Mouse (Mus musculus): ENCODE measurements at regions not wholly inside any gene's neighbourhood (a gene's known extent, or its start where the extent isn't known, plus 50 kb on each side); places are given as distances from the start of the nearest gene placed in this dataset.

DNA sequence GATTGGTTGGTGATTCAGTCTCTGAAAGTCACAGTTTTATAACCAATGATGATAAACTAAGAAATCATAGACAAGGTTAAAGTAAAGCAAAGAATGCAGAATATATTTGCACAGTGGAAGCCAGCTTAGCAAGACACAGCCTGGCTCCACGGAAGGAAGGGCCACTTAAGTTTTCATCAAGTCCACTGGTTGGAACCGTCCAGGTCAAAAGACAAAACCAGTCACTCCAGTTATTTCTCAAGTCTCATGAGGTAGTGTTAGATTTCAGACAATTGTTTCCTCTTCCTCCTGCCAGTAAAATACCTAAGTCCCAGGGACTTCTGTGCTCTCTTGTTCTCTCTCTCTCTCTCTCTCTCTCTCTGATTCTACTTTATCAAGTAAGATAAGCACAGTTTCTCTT, 363.0 kb downstream of the Mllt3 start:
- no peaks in the 10 kb centered on the region for H3K9me3 ChIP-seq (ENCODE audit: control insufficient read depth, low read length)
- peaks cover 12% of the 10 kb centered on the region for H3K4me1 ChIP-seq (replicated peaks; ENCODE audit: control insufficient read depth, insufficient read depth, low read length)
- H3K36me3 ChIP-seq (ENCODE audit: control insufficient read depth, insufficient read depth): no peaks in the 10 kb centered on the region
- no peak overlapping the region for H3K4me3 ChIP-seq (replicated peaks; ENCODE audit: low read length)
- WGBS: 79% methylated on average over 2 of the region's 2 CpGs
- no peak overlapping the region for H3K9ac ChIP-seq (replicated peaks; ENCODE audit: low read depth, low read length)
- no peak for ATAC-seq
- no peak overlapping the region for H3K27ac ChIP-seq (ENCODE audit: low read length)
- H3K27me3 ChIP-seq (replicated peaks; ENCODE audit: control insufficient read depth, insufficient read depth, low read length): no peaks in the 10 kb centered on the region
- no peak overlapping the region for H3K4me2 ChIP-seq (ENCODE audit: low read length)

DNA sequence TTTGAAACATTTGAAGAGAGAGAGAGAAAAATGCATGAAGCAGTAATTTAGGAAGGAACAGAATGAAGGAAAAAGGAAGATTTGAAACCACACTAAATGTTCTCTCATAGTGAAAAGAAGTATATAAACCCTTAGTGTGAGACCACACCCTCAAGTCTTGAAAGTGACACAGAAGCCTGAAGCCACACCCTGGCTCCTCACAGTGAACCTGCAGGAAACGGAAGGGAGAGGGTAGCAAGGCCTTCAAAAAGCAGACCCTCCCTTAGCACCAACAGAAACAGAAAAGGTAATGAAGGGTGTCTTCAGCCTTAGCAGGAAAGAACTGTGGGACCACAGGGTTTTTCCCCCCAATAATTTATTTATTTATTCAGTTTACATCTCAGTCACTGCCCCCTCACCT, 363.7 kb downstream of the Mllt3 start:
- ATAC-seq: no peak
- H3K4me1 ChIP-seq (replicated peaks; ENCODE audit: control insufficient read depth, insufficient read depth, low read length): peaks cover 12% of the 10 kb centered on the region
- H3K4me2 ChIP-seq (ENCODE audit: low read length): no peak overlapping the region
- 72% methylated on average over 1 of the region's 1 CpGs for WGBS
- H3K27me3 ChIP-seq (replicated peaks; ENCODE audit: control insufficient read depth, insufficient read depth, low read length): no peaks in the 10 kb centered on the region
- H3K9me3 ChIP-seq (ENCODE audit: control insufficient read depth, low read length): no peaks in the 10 kb centered on the region
- no peaks in the 10 kb centered on the region for H3K36me3 ChIP-seq (ENCODE audit: control insufficient read depth, insufficient read depth)
- H3K27ac ChIP-seq (ENCODE audit: low read length): no peak overlapping the region
- no peak overlapping the region for H3K4me3 ChIP-seq (replicated peaks; ENCODE audit: low read length)
- no peak overlapping the region for H3K9ac ChIP-seq (replicated peaks; ENCODE audit: low read depth, low read length)

DNA sequence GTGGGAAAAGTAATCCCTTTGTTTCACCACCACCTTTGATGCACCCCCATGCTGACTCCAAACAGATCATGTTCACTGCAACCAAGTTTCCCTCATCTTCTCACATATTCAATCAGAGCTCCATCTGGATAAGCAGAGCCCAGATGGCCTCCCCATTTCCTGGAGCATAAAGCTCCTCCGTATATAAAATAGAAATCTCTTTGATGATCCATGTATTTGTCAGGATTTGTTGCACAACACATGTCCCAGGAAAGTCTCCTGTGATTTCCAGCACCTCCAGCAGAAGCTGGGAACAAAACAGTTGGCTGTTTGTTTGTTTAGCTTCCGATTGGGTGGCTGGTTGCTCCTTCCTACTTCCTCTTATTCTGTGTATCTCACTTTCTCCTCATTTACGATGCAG, 364.9 kb downstream of the Mllt3 start:
- Histone ChIP-seq H3K9ac (replicated peaks; ENCODE audit: low read depth, low read length) (no peak overlapping the region), H3K36me3 (ENCODE audit: control insufficient read depth, insufficient read depth) (no peaks in the 10 kb centered on the region), H3K9me3 (ENCODE audit: control insufficient read depth, low read length) (no peaks in the 10 kb centered on the region), H3K4me1 (replicated peaks; ENCODE audit: control insufficient read depth, insufficient read depth, low read length) (peaks cover 12% of the 10 kb centered on the region), H3K4me3 (replicated peaks; ENCODE audit: low read length) (no peak overlapping the region), H3K4me2 (ENCODE audit: low read length) (no peak overlapping the region), H3K27me3 (replicated peaks; ENCODE audit: control insufficient read depth, insufficient read depth, low read length) (no peaks in the 10 kb centered on the region), H3K27ac (ENCODE audit: low read length) (peak overlapping the region; percentile 41; the same call in 1 of the 2 replicates)
- 45% methylated on average over 3 of the region's 3 CpGs for WGBS
- ATAC-seq: peak; percentile 70

DNA sequence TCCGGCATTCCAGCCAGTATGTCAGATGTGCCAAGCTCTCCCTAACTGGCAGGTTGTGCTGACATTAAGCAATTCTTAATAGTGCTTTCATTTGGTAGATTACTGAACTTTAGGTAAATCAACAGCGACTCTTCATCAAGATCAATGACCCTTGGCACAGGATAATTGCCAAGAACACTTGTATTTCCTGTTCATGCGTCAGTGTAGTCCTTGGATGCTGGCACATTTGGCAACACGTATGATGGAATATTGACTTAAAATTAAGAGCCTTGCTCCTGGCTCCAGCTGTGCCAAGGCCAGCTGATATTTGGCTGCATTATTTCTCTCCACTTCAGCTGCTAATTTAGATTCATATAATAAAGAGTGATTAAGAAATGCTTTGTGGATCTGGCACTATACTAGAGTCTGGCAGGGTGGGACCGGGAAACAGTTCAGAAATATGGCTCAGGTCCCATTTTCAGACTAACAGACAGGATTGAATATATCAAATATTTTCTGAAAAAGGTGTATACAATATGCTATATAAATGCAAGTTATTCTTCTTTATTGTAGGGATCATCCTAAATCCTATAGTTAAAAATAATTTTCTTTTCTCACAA, 365.5 kb downstream of the Mllt3 start:
- Histone ChIP-seq H3K9me3 (ENCODE audit: control insufficient read depth, low read length) (no peaks in the 10 kb centered on the region), H3K36me3 (ENCODE audit: control insufficient read depth, insufficient read depth) (no peaks in the 10 kb centered on the region), H3K9ac (replicated peaks; ENCODE audit: low read depth, low read length) (no peak overlapping the region), H3K4me1 (replicated peaks; ENCODE audit: control insufficient read depth, insufficient read depth, low read length) (peaks cover 12% of the 10 kb centered on the region), H3K27ac (ENCODE audit: low read length) (peak overlapping the region; percentile 41; the same call in 1 of the 2 replicates), H3K27me3 (replicated peaks; ENCODE audit: control insufficient read depth, insufficient read depth, low read length) (no peaks in the 10 kb centered on the region), H3K4me3 (replicated peaks; ENCODE audit: low read length) (no peak overlapping the region), H3K4me2 (ENCODE audit: low read length) (no peak overlapping the region)
- ATAC-seq: peak; percentile 74
- 47% methylated on average over 5 of the region's 5 CpGs for WGBS

DNA sequence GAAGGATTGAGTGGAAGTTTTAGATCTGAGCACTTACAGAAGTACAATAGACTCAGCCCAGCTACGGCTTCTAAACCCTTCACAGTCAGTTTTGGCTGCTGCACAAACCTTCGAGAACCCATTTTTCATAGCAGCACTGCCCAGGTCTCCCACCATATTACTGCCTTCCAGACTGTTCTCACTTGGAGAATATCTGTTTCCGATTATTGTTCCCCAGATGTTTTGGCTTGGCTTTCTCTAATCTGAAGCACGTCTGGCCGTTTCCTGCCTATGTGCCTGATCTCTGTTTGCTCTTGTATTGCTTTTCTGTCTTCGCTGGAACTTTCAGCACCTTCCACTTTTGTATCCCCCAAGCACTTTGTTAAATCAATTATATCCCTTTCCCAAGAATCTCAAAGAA, 368.0 kb downstream of the Mllt3 start:
- Histone ChIP-seq H3K9me3 (ENCODE audit: control insufficient read depth, low read length) (no peaks in the 10 kb centered on the region), H3K36me3 (ENCODE audit: control insufficient read depth, insufficient read depth) (no peaks in the 10 kb centered on the region), H3K4me1 (replicated peaks; ENCODE audit: control insufficient read depth, insufficient read depth, low read length) (peaks cover 12% of the 10 kb centered on the region), H3K4me2 (ENCODE audit: low read length) (no peak overlapping the region), H3K9ac (replicated peaks; ENCODE audit: low read depth, low read length) (no peak overlapping the region), H3K27ac (ENCODE audit: low read length) (no peak overlapping the region), H3K4me3 (replicated peaks; ENCODE audit: low read length) (no peak overlapping the region), H3K27me3 (replicated peaks; ENCODE audit: control insufficient read depth, insufficient read depth, low read length) (no peaks in the 10 kb centered on the region)
- ATAC-seq: no peak
- 82% methylated on average over 6 of the region's 6 CpGs for WGBS

DNA sequence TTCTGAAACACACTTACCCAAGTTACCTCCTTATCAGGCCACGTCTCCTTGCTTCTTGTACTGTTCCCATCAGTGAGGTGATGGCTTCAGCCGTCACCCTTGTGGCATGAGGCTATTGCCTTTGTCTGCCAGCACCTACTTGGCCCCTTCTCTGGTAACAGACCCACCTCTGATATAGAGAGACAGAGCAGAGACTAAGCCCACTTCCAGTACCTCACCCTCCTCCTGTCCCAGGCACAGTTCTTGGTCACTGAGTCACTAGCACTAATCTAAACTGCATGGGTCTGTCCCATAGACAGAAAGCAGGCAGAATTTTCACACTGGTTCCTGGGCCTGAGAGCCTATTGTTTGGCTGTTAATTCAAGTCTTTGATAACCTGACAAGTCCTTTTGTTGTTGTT, 370.3 kb downstream of the Mllt3 start:
- Histone ChIP-seq H3K4me1 (replicated peaks; ENCODE audit: control insufficient read depth, insufficient read depth, low read length) (peaks cover 12% of the 10 kb centered on the region), H3K9me3 (ENCODE audit: control insufficient read depth, low read length) (no peaks in the 10 kb centered on the region), H3K27me3 (replicated peaks; ENCODE audit: control insufficient read depth, insufficient read depth, low read length) (no peaks in the 10 kb centered on the region), H3K4me3 (replicated peaks; ENCODE audit: low read length) (no peak overlapping the region), H3K9ac (replicated peaks; ENCODE audit: low read depth, low read length) (no peak overlapping the region), H3K36me3 (ENCODE audit: control insufficient read depth, insufficient read depth) (no peaks in the 10 kb centered on the region), H3K27ac (ENCODE audit: low read length) (no peak overlapping the region), H3K4me2 (ENCODE audit: low read length) (no peak overlapping the region)
- WGBS: 74% methylated on average over 2 of the region's 2 CpGs
- no peak for ATAC-seq

DNA sequence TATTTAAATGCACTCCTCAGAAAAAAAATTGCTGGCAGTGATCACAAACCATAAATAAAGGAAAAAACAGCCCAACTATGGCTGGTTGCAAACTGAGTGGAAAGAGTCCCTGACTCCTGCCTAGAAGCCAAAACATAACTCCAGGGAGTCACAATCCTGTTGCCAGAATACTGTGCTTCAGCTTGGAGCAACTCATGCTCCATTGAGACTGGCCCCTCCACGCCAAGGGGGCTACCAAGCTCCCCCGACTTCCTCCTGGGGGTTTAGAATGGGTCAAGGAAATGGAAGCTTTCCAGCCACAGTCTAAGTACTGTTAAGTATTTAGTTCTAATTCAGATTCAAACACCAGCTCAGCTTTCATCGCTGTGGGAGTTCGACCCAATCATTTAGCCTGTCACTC, 374.8 kb downstream of the Mllt3 start:
- WGBS: 22% methylated on average over 4 of the region's 4 CpGs

DNA sequence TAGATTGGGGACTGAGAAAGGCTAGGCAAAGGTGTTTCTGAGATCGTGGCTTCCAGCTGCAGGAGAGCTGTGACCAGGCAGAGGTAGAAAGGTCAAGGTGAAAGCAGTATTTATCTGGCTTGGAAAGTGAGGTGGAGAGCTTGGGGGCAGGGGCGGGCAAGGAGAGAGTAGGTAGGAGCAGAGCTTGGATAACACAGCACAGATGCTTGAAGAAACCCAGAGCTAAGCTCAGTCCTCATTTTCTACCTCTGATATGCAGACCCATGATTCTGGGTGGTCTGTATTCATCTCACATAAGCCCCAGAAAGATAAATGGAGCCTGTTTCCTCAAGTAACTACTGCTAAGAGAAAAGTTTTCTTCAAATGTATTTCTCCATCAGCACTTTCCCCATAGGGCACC, 375.3 kb downstream of the Mllt3 start:
- Histone ChIP-seq H3K27me3 (replicated peaks; ENCODE audit: control insufficient read depth, insufficient read depth, low read length) (no peaks in the 10 kb centered on the region), H3K27ac (ENCODE audit: low read length) (no peak overlapping the region), H3K9ac (replicated peaks; ENCODE audit: low read depth, low read length) (no peak overlapping the region), H3K4me3 (replicated peaks; ENCODE audit: low read length) (no peak overlapping the region), H3K36me3 (ENCODE audit: control insufficient read depth, insufficient read depth) (no peaks in the 10 kb centered on the region), H3K4me1 (replicated peaks; ENCODE audit: control insufficient read depth, insufficient read depth, low read length) (peaks cover 9% of the 10 kb centered on the region), H3K9me3 (ENCODE audit: control insufficient read depth, low read length) (no peaks in the 10 kb centered on the region), H3K4me2 (ENCODE audit: low read length) (no peak overlapping the region)
- no peak for ATAC-seq
- WGBS: 75% methylated on average over 2 of the region's 2 CpGs

More for the DNA sequence above, 374.8 kb downstream of the Mllt3 start:
- Histone ChIP-seq H3K4me3 (replicated peaks; ENCODE audit: low read length) (no peak overlapping the region), H3K4me1 (replicated peaks; ENCODE audit: control insufficient read depth, insufficient read depth, low read length) (peaks cover 9% of the 10 kb centered on the region), H3K9ac (replicated peaks; ENCODE audit: low read depth, low read length) (no peak overlapping the region), H3K9me3 (ENCODE audit: control insufficient read depth, low read length) (no peaks in the 10 kb centered on the region), H3K27me3 (replicated peaks; ENCODE audit: control insufficient read depth, insufficient read depth, low read length) (no peaks in the 10 kb centered on the region), H3K27ac (ENCODE audit: low read length) (no peak overlapping the region), H3K36me3 (ENCODE audit: control insufficient read depth, insufficient read depth) (no peaks in the 10 kb centered on the region), H3K4me2 (ENCODE audit: low read length) (no peak overlapping the region)
- ATAC-seq: 0 out of 2 replicates have a peak, but pooled peaks have one; percentile 23

DNA sequence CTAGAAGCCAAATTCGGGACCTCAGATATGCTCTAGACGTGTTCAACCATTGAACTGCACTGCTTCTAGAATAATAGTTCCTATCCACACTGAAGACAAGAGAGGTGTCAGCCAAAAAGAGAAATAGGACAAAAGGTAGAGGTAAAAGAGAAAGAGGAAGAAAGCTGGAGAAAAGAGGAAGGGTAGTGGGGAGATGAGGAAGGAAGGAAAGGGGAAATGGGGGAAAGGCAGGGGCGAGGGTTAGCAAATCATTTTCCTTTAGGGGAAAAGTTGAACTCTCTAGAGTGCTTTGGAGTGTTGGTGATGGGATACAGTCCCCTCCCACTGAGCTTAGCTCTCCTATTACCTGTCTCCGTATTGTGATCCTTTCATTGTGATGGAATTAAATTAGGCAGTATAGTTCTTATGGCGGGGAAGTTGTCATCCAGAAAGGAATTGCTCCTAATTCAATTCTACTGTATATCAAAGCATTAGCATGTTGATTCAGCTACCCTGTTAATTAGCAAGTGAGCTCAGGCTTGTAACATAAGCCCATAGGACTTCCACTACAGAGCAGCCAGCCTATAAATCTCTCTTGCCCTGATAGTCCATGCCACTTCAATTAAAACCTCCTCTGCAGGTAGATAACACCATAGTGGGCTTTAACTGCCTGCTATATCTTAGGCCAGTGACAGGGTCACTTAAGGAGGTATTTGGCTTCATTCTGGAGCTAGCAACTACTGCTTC, 379.6 kb downstream of the Mllt3 start:
- WGBS: 50% methylated on average over 5 of the region's 5 CpGs
- Histone ChIP-seq H3K4me2 (ENCODE audit: low read length) (no peak overlapping the region), H3K9me3 (ENCODE audit: control insufficient read depth, low read length) (no peaks in the 10 kb centered on the region), H3K9ac (replicated peaks; ENCODE audit: low read depth, low read length) (no peak overlapping the region), H3K4me1 (replicated peaks; ENCODE audit: control insufficient read depth, insufficient read depth, low read length) (peaks cover 30% of the 10 kb centered on the region), H3K27me3 (replicated peaks; ENCODE audit: control insufficient read depth, insufficient read depth, low read length) (no peaks in the 10 kb centered on the region), H3K36me3 (ENCODE audit: control insufficient read depth, insufficient read depth) (no peaks in the 10 kb centered on the region), H3K27ac (ENCODE audit: low read length) (no peak overlapping the region), H3K4me3 (replicated peaks; ENCODE audit: low read length) (no peak overlapping the region)
- no peak for ATAC-seq

All from forebrain, embryonic 16.5 days (tissue).